Mouse (Mus musculus) stomach, postnatal 0 days (tissue): ENCODE data around the gene Tsc1. TPM values are rescaled to one million over a fixed set of nuclear protein-coding genes. Genes with fewer than 3 reads are reported as not detected.
A peak's percentile ranks its signal among the peaks of the same experiment; 100 is the strongest.

Experiments
- ATAC-seq: fragments of 200-750 bp; cut with Nextera tagmentation; 2 replicates; pipeline ENCODE4 v1.8.0; 2017; ENCODE audit not compliant: low FRiP score, low TSS enrichment
- DNase-seq: peaks from one replicate; pipeline ENCODE4 v3.0.0-alpha.2; 2016; ENCODE audit warnings: low spot score
- H3K27ac ChIP-seq: fragments of 300-500 bp; sonication (generic); replicated peaks from 2 replicates; pipeline ENCODE4 v1.5.1; 2014; ENCODE audit warnings: mild to moderate bottlenecking, control low read depth
- H3K27me3 ChIP-seq: fragments of 300-500 bp; sonication (generic); 2 replicates; pipeline ENCODE4 v1.6.1; 2014; ENCODE audit warnings: low read length; ENCODE audit not compliant: control insufficient read depth, insufficient read depth
- H3K36me3 ChIP-seq: fragments of 300-500 bp; sonication (generic); 2 replicates; pipeline ENCODE4 v1.6.1; 2014; ENCODE audit warnings: low read length, mixed read lengths; ENCODE audit not compliant: control insufficient read depth, insufficient read depth
- H3K4me1 ChIP-seq: fragments of 300-500 bp; sonication (generic); replicated peaks from 2 replicates; pipeline ENCODE4 v1.6.1; 2014; ENCODE audit warnings: antibody characterized with exemption; ENCODE audit not compliant: control insufficient read depth, insufficient read depth
- H3K4me2 ChIP-seq: fragments of 300-500 bp; sonication (generic); replicated peaks from 2 replicates; pipeline ENCODE4 v1.6.1; 2014; ENCODE audit warnings: low read depth, mild to moderate bottlenecking, control low read depth, moderate library complexity
- H3K4me3 ChIP-seq: fragments of 300-500 bp; sonication (generic); 2 replicates; pipeline ENCODE4 v1.5.1; 2014; ENCODE audit warnings: low read depth, low read length, control low read depth
- H3K9ac ChIP-seq: fragments of 300-500 bp; sonication (generic); 2 replicates; pipeline ENCODE4 v1.6.1; 2014; ENCODE audit warnings: mild to moderate bottlenecking, low read length, control low read depth, mixed read lengths
- H3K9me3 ChIP-seq: fragments of 300-500 bp; sonication (generic); 2 replicates; pipeline ENCODE4 v1.6.1; 2016; ENCODE audit warnings: low read length; ENCODE audit not compliant: control insufficient read depth
- CTCF ChIP-seq: IDR thresholded peaks from 2 replicates; pipeline ENCODE4 v1.5.1; 2016; ENCODE audit warnings: antibody characterized with exemption, low read depth, mild to moderate bottlenecking, moderate library complexity
- EP300 ChIP-seq: optimal IDR thresholded peaks from 2 replicates; pipeline ENCODE3; 2016; ENCODE audit warnings: antibody characterized with exemption
- WGBS: fragments of 180-500 bp; shearing (Covaris S2); extraction: QIAGEN DNeasy Blood & Tissue Kit; methylation state at CpG from one replicate; pipeline ENCODE4 v1.1.7; 2014; 5-methylcytosine and 5-hydroxymethylcytosine counted together
- polyA plus RNA-seq: library from polyadenylated mRNA; unstranded; fragments of >200 nt; fragmentation: Nextera tagmentation; extraction: Ambion mirVana; gene quantifications from 2 replicates; pipeline ENCODE4 v1.2.1, GENCODE M21; 2015

Gene Tsc1
- polyA plus RNA-seq, 1 experiment from 2014 or later: 4.9 TPM

DNA sequence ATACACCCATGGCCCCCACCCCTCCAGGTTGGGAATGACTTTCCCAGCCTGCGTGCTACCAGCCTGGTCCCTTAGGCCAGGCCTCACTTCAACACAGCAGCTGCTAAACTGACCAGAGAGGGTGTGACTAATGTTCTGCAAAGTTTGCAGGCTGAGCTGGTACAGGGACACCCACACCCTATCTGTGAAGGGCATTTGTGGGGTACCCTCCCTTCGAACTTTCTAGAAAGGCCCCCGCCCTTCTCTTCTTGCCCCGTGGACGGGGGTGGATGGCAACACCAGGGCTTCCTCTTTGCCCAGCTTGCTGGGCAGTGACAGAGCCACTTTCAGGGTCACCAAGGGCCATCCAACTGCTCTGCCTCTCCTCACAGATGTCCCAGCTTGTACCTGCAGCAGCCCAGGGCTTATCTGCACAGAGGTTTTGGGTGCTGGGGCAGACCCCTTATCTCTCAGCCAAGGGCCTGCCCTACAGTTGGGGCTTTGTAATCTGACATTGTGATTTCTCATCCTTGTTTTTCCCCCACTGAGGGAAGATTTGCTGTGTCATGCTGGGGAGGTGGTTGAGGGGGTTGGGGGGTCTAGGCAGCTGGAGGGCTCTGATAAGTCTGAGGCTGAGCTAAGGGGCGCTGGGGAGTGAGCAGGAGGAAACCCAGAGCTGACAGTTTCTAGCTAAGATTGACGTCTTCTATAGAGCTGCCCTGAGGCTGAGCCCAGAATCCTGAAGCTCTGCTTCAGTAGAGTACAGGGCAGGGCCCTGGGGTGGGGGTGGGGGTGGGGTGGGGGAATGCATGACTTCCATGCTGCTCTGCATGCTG, 43.1 kb upstream of the Tsc1 start:
- no peak for TF ChIP-seq EP300
- no peak for TF ChIP-seq CTCF
- H3K27me3 ChIP-seq: no peaks in the 10 kb centered on the region

GRCm38 (mm10) chr2:28598692-28599568, 42.1 kb upstream of the Tsc1 start:
- Histone ChIP-seq H3K27ac (no peak overlapping the region), H3K9me3 (no peaks in the 10 kb centered on the region), H3K4me3 (no peak overlapping the region), H3K36me3 (no peaks in the 10 kb centered on the region), H3K27me3 (no peaks in the 10 kb centered on the region), H3K4me2 (no peak overlapping the region), H3K9ac (no peak overlapping the region; the same call in 1 of the 2 replicates), H3K4me1 (no peaks in the 10 kb centered on the region)
- DNase-seq: no peak
- WGBS: 52% methylated on average over 12 of the region's 12 CpGs
- no peak for ATAC-seq
- TF ChIP-seq EP300 (no peak), CTCF (no peak)

More for the DNA sequence above, 43.1 kb upstream of the Tsc1 start:
- ATAC-seq (no peak), DNase-seq (no peak)
- Histone ChIP-seq H3K27ac (no peak overlapping the region), H3K4me2 (no peak overlapping the region), H3K9me3 (no peaks in the 10 kb centered on the region), H3K9ac (no peak overlapping the region), H3K36me3 (no peaks in the 10 kb centered on the region), H3K4me3 (no peak overlapping the region), H3K4me1 (no peaks in the 10 kb centered on the region)
- WGBS: 66% methylated on average over 7 of the region's 7 CpGs

- Histone ChIP-seq H3K9me3 (no peaks in the 10 kb centered on the region), H3K27me3 (no peaks in the 10 kb centered on the region), H3K36me3 (no peaks in the 10 kb centered on the region), H3K9ac (no peak overlapping the region), H3K4me1 (no peaks in the 10 kb centered on the region), H3K27ac (no peak overlapping the region), H3K4me2 (no peak overlapping the region), H3K4me3 (no peak overlapping the region)
- ATAC-seq (no peak), DNase-seq (no peak)
- 68% methylated on average over 6 of the region's 6 CpGs for WGBS
- no peak for TF ChIP-seq EP300
- TF ChIP-seq CTCF: no peak
Observed at GRCm38 (mm10) chr2:28599569-28599900, 41.5 kb upstream of the Tsc1 start.

DNA sequence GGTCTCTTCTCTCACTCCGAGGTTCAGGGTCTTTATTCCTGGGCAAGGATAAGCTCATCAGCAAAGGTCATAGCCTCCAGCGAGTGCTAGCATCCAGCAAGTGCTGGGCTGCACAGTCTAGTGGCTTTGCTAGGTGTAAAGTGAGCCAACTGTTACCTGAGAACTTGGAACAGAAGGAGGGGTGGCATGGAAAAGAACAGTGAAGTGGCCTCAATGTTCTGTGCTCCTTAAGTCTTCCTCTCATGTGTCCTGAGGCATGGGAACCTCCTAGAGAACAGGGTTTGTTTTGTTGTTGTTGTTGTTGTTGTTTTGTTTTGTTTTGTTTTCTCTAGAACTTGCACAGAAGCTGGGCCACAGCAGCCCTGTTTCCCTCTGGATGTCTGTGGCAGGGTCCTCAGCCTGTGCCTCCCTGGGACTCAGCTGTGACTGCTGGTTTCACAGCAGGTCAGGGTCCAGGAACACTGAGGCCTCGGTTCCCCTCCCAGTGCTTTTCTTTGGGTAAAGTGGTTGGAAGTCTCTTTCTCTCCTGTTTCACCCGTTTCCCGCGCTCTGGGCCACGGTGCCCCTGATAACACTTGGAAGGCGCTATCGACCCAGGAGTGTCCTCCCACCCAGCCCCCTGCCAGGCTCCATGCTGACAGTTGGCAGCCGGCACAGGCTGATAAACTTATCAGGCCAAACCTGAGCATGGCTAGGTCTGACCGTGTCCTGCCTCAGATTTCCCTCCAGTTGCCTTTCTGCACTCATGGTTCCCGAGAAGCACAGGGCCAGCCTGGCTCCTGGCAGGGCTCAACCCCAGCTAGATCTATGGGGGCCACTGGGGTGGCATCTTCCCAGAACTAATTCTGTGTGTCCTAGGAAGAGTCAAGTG, 39.1 kb upstream of the Tsc1 start:
- DNase-seq (no peak), ATAC-seq (0 out of 2 replicates have a peak, but pooled peaks have one; percentile 17)
- Histone ChIP-seq H3K9ac (no peak overlapping the region), H3K4me1 (no peaks in the 10 kb centered on the region), H3K4me2 (no peak overlapping the region), H3K9me3 (no peaks in the 10 kb centered on the region), H3K36me3 (no peaks in the 10 kb centered on the region), H3K27me3 (no peaks in the 10 kb centered on the region), H3K4me3 (no peak overlapping the region), H3K27ac (no peak overlapping the region)
- no peak for TF ChIP-seq CTCF
- no peak for TF ChIP-seq EP300
- WGBS: 48% methylated on average over 12 of the region's 12 CpGs

DNA sequence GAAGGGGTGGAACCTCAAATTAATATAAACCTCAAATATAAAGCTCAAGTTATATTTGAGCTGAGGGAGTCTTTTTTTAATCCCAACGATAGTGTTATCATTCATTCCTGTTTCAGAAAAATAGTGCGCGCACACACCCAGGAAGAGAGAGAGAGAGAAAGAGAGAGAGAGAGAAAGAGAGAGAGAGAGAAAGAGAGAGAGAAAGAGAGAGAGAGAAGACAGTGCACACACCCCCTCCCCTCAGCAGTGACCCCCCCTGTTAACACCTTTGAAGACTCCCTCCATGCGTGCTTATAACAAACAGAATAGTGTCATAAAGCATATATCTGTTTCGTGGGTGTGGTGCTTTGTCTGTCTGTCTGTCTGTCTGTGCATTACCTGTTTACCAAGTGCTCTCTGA, 37.5 kb upstream of the Tsc1 start:
- Histone ChIP-seq H3K36me3 (no peaks in the 10 kb centered on the region), H3K4me1 (no peaks in the 10 kb centered on the region), H3K27me3 (no peaks in the 10 kb centered on the region), H3K9me3 (no peaks in the 10 kb centered on the region), H3K4me3 (no peak overlapping the region), H3K4me2 (no peak overlapping the region), H3K9ac (no peak overlapping the region), H3K27ac (no peak overlapping the region)
- ATAC-seq (no peak), DNase-seq (no peak)
- no peak for TF ChIP-seq EP300
- TF ChIP-seq CTCF: no peak
- WGBS: 83% methylated on average over 5 of the region's 5 CpGs
